Mouse (Mus musculus): ENCODE measurements around the gene C130032M10Rik.

DNA sequence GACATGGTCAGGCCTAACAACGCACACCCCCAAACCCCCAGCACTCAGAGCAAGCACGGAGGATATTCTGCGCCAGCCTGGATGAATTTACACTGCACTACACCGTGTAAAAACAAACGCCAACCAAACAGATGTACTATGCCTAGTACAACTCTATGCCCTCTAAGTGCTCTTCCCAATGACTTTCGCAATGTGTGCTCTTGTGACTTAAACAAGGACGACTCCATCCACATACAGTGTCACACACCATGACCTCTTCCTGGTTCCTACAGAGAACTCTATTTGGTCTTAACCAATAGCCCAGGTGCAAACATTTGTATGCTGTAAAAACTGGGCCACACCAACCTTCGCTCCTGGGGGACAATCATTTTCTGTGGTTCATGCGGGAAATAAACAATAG is 7.0 kb downstream of the C130032M10Rik start:
- TF ChIP-seq CTCF (IDR thresholded peaks at IDR 0.05; ENCODE audit: borderline replicate concordance, insufficient read depth, low read length) = no peak
- TF ChIP-seq POLR2A (IDR thresholded peaks at IDR 0.05; ENCODE audit: low read depth, low read length) = no peak
